Mouse (Mus musculus) liver, embryonic 15.5 days (tissue): ENCODE results near the gene Opn3. TPM values are rescaled to one million over a fixed set of nuclear protein-coding genes. Genes with fewer than 3 reads are reported as not detected.

Source experiments
- ATAC-seq: fragments of 200-750 bp; cut with Nextera tagmentation; 2 replicates; pipeline ENCODE4 v1.8.0; 2017; ENCODE audit warnings: moderate number of reproducible peaks, mild to moderate bottlenecking, moderate library complexity; ENCODE audit not compliant: insufficient read depth
- H3K27ac ChIP-seq: fragments of 300-500 bp; sonication (generic); replicated peaks from 2 replicates; pipeline ENCODE4 v1.5.1; 2015; ENCODE audit warnings: mild to moderate bottlenecking, inconsistent platforms
- H3K27me3 ChIP-seq: fragments of 300-500 bp; sonication (generic); 2 replicates; pipeline ENCODE4 v1.6.1; 2015; ENCODE audit warnings: mild to moderate bottlenecking, inconsistent platforms
- H3K36me3 ChIP-seq: fragments of 300-500 bp; sonication (generic); replicated peaks from 2 replicates; pipeline ENCODE4 v1.6.1; 2015; ENCODE audit warnings: moderate library complexity, mild to moderate bottlenecking, inconsistent platforms
- H3K4me1 ChIP-seq: fragments of 300-500 bp; sonication (generic); replicated peaks from 2 replicates; pipeline ENCODE4 v1.6.1; 2015; ENCODE audit warnings: inconsistent platforms
- H3K4me2 ChIP-seq: fragments of 300-500 bp; sonication (generic); 2 replicates; pipeline ENCODE4 v1.6.1; 2015; ENCODE audit warnings: moderate library complexity, mild to moderate bottlenecking, inconsistent platforms
- H3K4me3 ChIP-seq: fragments of 300-500 bp; sonication (generic); replicated peaks from 2 replicates; pipeline ENCODE4 v1.5.1; 2015; ENCODE audit warnings: mild to moderate bottlenecking, inconsistent platforms
- H3K9ac ChIP-seq: fragments of 300-500 bp; sonication (generic); 2 replicates; pipeline ENCODE4 v1.6.1; 2015; ENCODE audit warnings: moderate library complexity, mild to moderate bottlenecking, inconsistent platforms
- H3K9me3 ChIP-seq: fragments of 300-500 bp; sonication (generic); replicated peaks from 2 replicates; pipeline ENCODE4 v1.6.1; 2016; ENCODE audit warnings: inconsistent platforms
- WGBS: fragments of 180-500 bp; shearing (Covaris S2); methylation state at CpG from one replicate; pipeline ENCODE4 v1.1.7; 2015; ENCODE audit warnings: mixed read lengths; ENCODE audit not compliant: insufficient replicate concordance; 5-methylcytosine and 5-hydroxymethylcytosine counted together
- polyA plus RNA-seq: library from polyadenylated mRNA; unstranded; fragments of >200 nt; fragmentation: Nextera tagmentation; extraction: Ambion mirVana; gene quantifications from 2 replicates; pipeline ENCODE4 v1.2.1, GENCODE M21; 2015

The Opn3 gene
- polyA plus RNA-seq, 1 experiment from 2014 or later: 1.3 TPM

GRCm38 (mm10) chr1:175625990-175626692 is 66.4 kb downstream of the Opn3 start:
- peak overlapping the region; percentile 43; the same call in 1 of the 2 replicates for H3K9ac ChIP-seq
- ATAC-seq: peak; percentile 54
- no peaks in the 10 kb centered on the region for H3K27me3 ChIP-seq
- H3K4me3 ChIP-seq: peak overlapping the region; percentile 83
- 22% methylated on average over 1 of the region's 1 CpGs for WGBS
- no peaks in the 10 kb centered on the region for H3K9me3 ChIP-seq
- no peaks in the 10 kb centered on the region for H3K36me3 ChIP-seq
- peaks cover 13% of the 10 kb centered on the region for H3K4me1 ChIP-seq
- peak overlapping the region; percentile 78 for H3K27ac ChIP-seq
- H3K4me2 ChIP-seq: peak overlapping the region; percentile 95

- Histone ChIP-seq H3K9ac (peak within 1 kb of the TSS; percentile 80), H3K9me3 (no peaks in the 10 kb centered on the region), H3K4me3 (peak within 1 kb of the TSS; percentile 83), H3K4me1 (peaks cover 11% of the 10 kb centered on the region), H3K27me3 (no peaks in the 10 kb centered on the region), H3K27ac (peak within 1 kb of the TSS; percentile 82), H3K4me2 (peak within 1 kb of the TSS; percentile 95), H3K36me3 (no peaks in the 10 kb centered on the region)
- under 1% methylated on average over 58 of the region's 58 CpGs for WGBS
- ATAC-seq: peak; percentile 99
These were observed 67.2 kb downstream of the Opn3 start, which contains the start of gene Fh1 for GRCm38 (mm10) chr1:175625257-175625879. Gene Fh1, minus strand, starts transcription at chr1:175625635.

- Histone ChIP-seq H3K27ac (no peak overlapping the region), H3K4me3 (no peak overlapping the region), H3K4me2 (no peak overlapping the region), H3K9me3 (no peaks in the 10 kb centered on the region), H3K36me3 (peaks cover 6% of the 10 kb centered on the region; the same call in 1 of the 2 replicates), H3K4me1 (peaks cover 11% of the 10 kb centered on the region), H3K9ac (no peak overlapping the region), H3K27me3 (no peaks in the 10 kb centered on the region)
- no peak for ATAC-seq
- 74% methylated on average over 6 of the region's 6 CpGs for WGBS
These were observed 68.9 kb downstream of the Opn3 start for GRCm38 (mm10) chr1:175623656-175624055.

GRCm38 (mm10) chr1:175619814-175620431 is 72.7 kb downstream of the Opn3 start, which contains the start of gene Kmo:
Gene Kmo, plus strand, starts transcription at chr1:175620381.
- no peak for ATAC-seq
- Histone ChIP-seq H3K4me3 (no peak within 1 kb of the TSS), H3K27ac (no peak within 1 kb of the TSS), H3K4me2 (no peak within 1 kb of the TSS), H3K9ac (no peak within 1 kb of the TSS), H3K4me1 (peaks cover 8% of the 10 kb centered on the region), H3K27me3 (no peaks in the 10 kb centered on the region), H3K9me3 (no peaks in the 10 kb centered on the region), H3K36me3 (peaks cover 33% of the 10 kb centered on the region)
- 77% methylated on average over 13 of the region's 13 CpGs for WGBS

- Histone ChIP-seq H3K4me1 (no peaks in the 10 kb centered on the region), H3K9me3 (no peaks in the 10 kb centered on the region), H3K27me3 (no peaks in the 10 kb centered on the region), H3K27ac (no peak overlapping the region), H3K4me2 (no peak overlapping the region), H3K9ac (no peak overlapping the region), H3K36me3 (peaks cover 65% of the 10 kb centered on the region), H3K4me3 (no peak overlapping the region)
- 83% methylated on average over 9 of the region's 9 CpGs for WGBS
- no peak for ATAC-seq
These were observed 77.6 kb downstream of the Opn3 start for GRCm38 (mm10) chr1:175614992-175615391.

Other genes starting within 250 kb of the Opn3 start
- not detected in 2 replicates for gene Rgs7, start 200.3 kb downstream of the Opn3 start, polyA plus RNA-seq
- gene Kmo, start 72.4 kb downstream of the Opn3 start, polyA plus RNA-seq: 12.0 and 12.9 TPM in 2 replicates
- 75.4 and 75.8 TPM in 2 replicates for gene Fh1, start 67.1 kb downstream of the Opn3 start, polyA plus RNA-seq
- gene Chml, start 125 bp upstream of the Opn3 start, polyA plus RNA-seq: 0.73 and 0.76 TPM in 2 replicates
- not detected in 2 replicates for gene Wdr64, start 5.8 kb upstream of the Opn3 start, polyA plus RNA-seq
- gene Exo1, start 187.8 kb upstream of the Opn3 start, polyA plus RNA-seq: 29.8 and 31.9 TPM in 2 replicates
- gene Gm38100, start 227.6 kb upstream of the Opn3 start, polyA plus RNA-seq: not detected in 2 replicates